Mouse (Mus musculus): ENCODE results near the gene Slc15a1. TPM values are rescaled to one million over a fixed set of nuclear protein-coding genes. Genes with fewer than 3 reads are reported as not detected.
"Not testable (repeated sequence)": the region's sequence is repeated elsewhere in the genome, so short reads cannot be mapped to it uniquely, and the experiment has no call there.

Gene Slc15a1
- total RNA-seq, 2 experiments from 2014 or later, result 0.28 TPM; not detected in 1

DNA sequence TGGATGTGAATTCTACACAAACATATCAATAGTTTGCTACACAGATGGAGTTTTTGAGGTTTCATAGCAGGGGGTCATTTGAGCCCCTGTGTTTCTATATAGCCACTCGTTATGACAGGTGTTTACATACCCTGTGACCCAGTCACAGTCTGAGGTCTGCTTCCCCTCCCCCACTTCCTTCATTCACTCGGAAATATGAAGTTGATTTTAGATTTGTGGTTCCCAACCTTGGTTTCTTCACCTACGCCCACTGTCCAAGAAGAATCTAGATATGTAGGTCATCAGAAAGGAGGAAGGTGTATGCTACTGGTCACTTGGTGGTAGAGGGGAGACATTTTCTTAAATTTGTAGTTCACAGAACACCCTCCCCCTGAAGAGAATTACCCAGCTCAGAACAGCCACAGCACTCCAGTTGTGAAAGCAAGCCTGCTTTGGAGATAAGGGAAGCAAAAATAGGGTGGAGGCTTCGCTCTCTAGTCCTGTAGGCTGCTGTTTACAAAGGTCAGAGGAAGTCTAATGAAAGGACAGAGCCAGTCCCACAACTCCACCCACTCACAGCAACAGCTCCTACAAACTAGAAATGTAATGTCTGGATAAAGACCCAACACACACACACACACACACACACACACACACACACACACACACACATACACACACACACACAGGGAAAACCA lies 82.2 kb downstream of the Slc15a1 start:
- peak; percentile 92 for ATAC-seq (replicated peaks; ENCODE audit: low FRiP score, low TSS enrichment, poor library complexity, severe bottlenecking)

GRCm38 (mm10) chr14:121422000-121422399 lies 83.1 kb downstream of the Slc15a1 start:
- ATAC-seq (replicated peaks; ENCODE audit: low FRiP score, low TSS enrichment, poor library complexity, severe bottlenecking), result no peak; the same call in 1 of the 2 replicates

GRCm38 (mm10) chr14:121417594-121417993 lies 87.5 kb downstream of the Slc15a1 start:
- ATAC-seq (replicated peaks; ENCODE audit: low FRiP score, low TSS enrichment, poor library complexity, severe bottlenecking), result no peak

GRCm38 (mm10) chr14:121416626-121417319 lies 88.3 kb downstream of the Slc15a1 start:
- ATAC-seq (replicated peaks; ENCODE audit: low FRiP score, low TSS enrichment, poor library complexity, severe bottlenecking), result no peak

- no peak for ATAC-seq (replicated peaks; ENCODE audit: low FRiP score, low TSS enrichment, poor library complexity, severe bottlenecking)
Observed at GRCm38 (mm10) chr14:121414635-121415241, 90.3 kb downstream of the Slc15a1 start.

DNA sequence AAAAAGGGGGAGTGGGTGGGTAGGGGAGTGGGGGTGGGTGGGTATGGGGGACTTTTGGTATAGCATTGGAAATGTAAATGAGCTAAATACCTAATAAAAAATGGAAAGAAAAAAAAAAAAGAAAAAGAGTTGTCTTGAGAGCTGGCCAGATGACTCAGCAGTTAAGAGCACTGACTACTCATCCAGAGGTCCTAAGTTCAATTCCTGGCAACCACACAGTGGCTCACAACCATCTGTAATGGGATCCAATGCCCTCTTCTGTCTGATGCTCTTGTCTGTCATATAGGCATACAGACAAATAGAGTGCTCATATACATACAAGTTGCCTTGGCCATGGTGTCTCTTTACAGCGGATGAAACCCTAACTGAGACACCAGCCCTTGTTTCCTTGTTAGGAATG lies 91.3 kb downstream of the Slc15a1 start:
- not testable (repeated sequence) for ATAC-seq (replicated peaks; ENCODE audit: low FRiP score, low TSS enrichment, poor library complexity, severe bottlenecking)

Other genes with a start within 250 kb of the Slc15a1 start
- gene Stk24, start 125.2 kb downstream of the Slc15a1 start, total RNA-seq (2014; fragmentation: Nextera tagmentation), result 117 and 138 TPM in 2 replicates
- 81.3 and 102 TPM in 2 replicates for gene Stk24, start 125.2 kb downstream of the Slc15a1 start, total RNA-seq (2017)

All from megakaryocyte-erythroid progenitor cell, adult 5-6 weeks (primary cell).